Mouse (Mus musculus) spleen, adult 2 months (tissue): ENCODE measurements at regions not wholly inside any gene's neighbourhood (a gene's known extent, or its start where the extent isn't known, plus 50 kb on each side); places are given as distances from the start of the nearest gene placed in this dataset.

Experiments used
- DNase-seq, 2 experiments: peaks; one replicate each; pipeline versions ENCODE4 v3.0.0 to v3.0.0-alpha.2; 2012 to 2021; ENCODE audit warnings: low spot score in 2 of 2, low read depth in 1 of 2
- H3K27ac ChIP-seq: fragments of 200-500 bp; 2 replicates; pipeline ENCODE4 v1.5.1; 2012; ENCODE audit warnings: low read length, inconsistent platforms; ENCODE audit not compliant: insufficient read depth
- H3K27me3 ChIP-seq: fragments of 200-500 bp; 2 replicates; pipeline ENCODE4 v1.6.1; 2012; ENCODE audit warnings: mild to moderate bottlenecking, moderate library complexity, low read length, inconsistent platforms; ENCODE audit not compliant: control insufficient read depth, insufficient read depth
- H3K36me3 ChIP-seq: fragments of 200-500 bp; 2 replicates; pipeline ENCODE4 v1.6.1; 2012; ENCODE audit warnings: mild to moderate bottlenecking, low read length, inconsistent platforms; ENCODE audit not compliant: control insufficient read depth, insufficient read depth
- H3K4me1 ChIP-seq: fragments of 200-500 bp; 2 replicates; pipeline ENCODE4 v1.6.1; 2011; ENCODE audit warnings: inconsistent platforms; ENCODE audit not compliant: control insufficient read depth, insufficient read depth, insufficient read length
- H3K4me3 ChIP-seq: fragments of 200-500 bp; 2 replicates; pipeline ENCODE4 v1.5.1; 2011; ENCODE audit warnings: mild to moderate bottlenecking, inconsistent platforms; ENCODE audit not compliant: insufficient read depth, insufficient read length; ENCODE audit errors: extremely low read depth
- CTCF ChIP-seq: fragments of 200-500 bp; IDR thresholded peaks from 2 replicates; pipeline ENCODE4 v1.5.1; 2011; ENCODE audit warnings: mild to moderate bottlenecking, inconsistent platforms; ENCODE audit not compliant: insufficient read depth, insufficient read length, insufficient replicate concordance; ENCODE audit errors: extremely low read depth
- POLR2A ChIP-seq: fragments of 200-500 bp; IDR thresholded peaks from 2 replicates; pipeline ENCODE4 v1.6.1; 2011; ENCODE audit warnings: low read depth, low read length, inconsistent platforms
- WGBS: fragments of 180-500 bp; shearing (Covaris S2); methylation state at CpG from one replicate; pipeline ENCODE4 v1.1.7; 2018; 5-methylcytosine and 5-hydroxymethylcytosine counted together

- no peaks in the 10 kb centered on the region for H3K36me3 ChIP-seq
- H3K4me1 ChIP-seq: peaks cover 4% of the 10 kb centered on the region; the same call in 1 of the 2 replicates
- no peak overlapping the region for H3K27ac ChIP-seq
- no peak for DNase-seq
- 72% methylated on average over 2 of the region's 2 CpGs for WGBS
- TF ChIP-seq POLR2A (no peak), CTCF (no peak)
- H3K27me3 ChIP-seq: no peaks in the 10 kb centered on the region
- H3K4me3 ChIP-seq: no peak overlapping the region
These were observed 165.5 kb upstream of the Lrig1 start for GRCm38 (mm10) chr6:94865498-94865897.

- DNase-seq: peak; percentile 29 to 55
- Histone ChIP-seq H3K4me1 (peaks cover 8% of the 10 kb centered on the region), H3K4me3 (peak overlapping the region; percentile 41), H3K27me3 (no peaks in the 10 kb centered on the region), H3K27ac (peak overlapping the region; percentile 79), H3K36me3 (no peaks in the 10 kb centered on the region)
- WGBS: 9% methylated on average over 5 of the region's 5 CpGs
- TF ChIP-seq POLR2A (no peak), CTCF (no peak)
These were observed 158.2 kb upstream of the Lrig1 start for GRCm38 (mm10) chr6:94858121-94858621.

- no peak for DNase-seq
- Histone ChIP-seq H3K27me3 (no peaks in the 10 kb centered on the region), H3K27ac (no peak overlapping the region), H3K4me3 (no peak overlapping the region), H3K4me1 (no peaks in the 10 kb centered on the region), H3K36me3 (no peaks in the 10 kb centered on the region)
- WGBS: 73% methylated on average over 5 of the region's 5 CpGs
- no peak for TF ChIP-seq POLR2A
- no peak for TF ChIP-seq CTCF
These were observed 150.2 kb upstream of the Lrig1 start for GRCm38 (mm10) chr6:94850121-94850520.

- Histone ChIP-seq H3K36me3 (no peaks in the 10 kb centered on the region), H3K4me1 (no peaks in the 10 kb centered on the region), H3K27ac (no peak overlapping the region), H3K27me3 (no peaks in the 10 kb centered on the region), H3K4me3 (no peak overlapping the region)
- WGBS: 81% methylated on average over 3 of the region's 3 CpGs
- TF ChIP-seq CTCF: no peak
- TF ChIP-seq POLR2A: no peak
- no peak for DNase-seq
These were observed 149.6 kb upstream of the Lrig1 start for GRCm38 (mm10) chr6:94849533-94849932.

GRCm38 (mm10) chr6:94848437-94848836, 148.5 kb upstream of the Lrig1 start:
- TF ChIP-seq POLR2A (no peak), CTCF (no peak)
- DNase-seq: no peak
- H3K27me3 ChIP-seq: no peaks in the 10 kb centered on the region
- WGBS: 81% methylated on average over 1 of the region's 1 CpGs
- H3K4me3 ChIP-seq: no peak overlapping the region
- no peaks in the 10 kb centered on the region for H3K4me1 ChIP-seq
- no peaks in the 10 kb centered on the region for H3K36me3 ChIP-seq
- no peak overlapping the region for H3K27ac ChIP-seq

- Histone ChIP-seq H3K27ac (no peak overlapping the region), H3K27me3 (no peaks in the 10 kb centered on the region), H3K4me3 (no peak overlapping the region), H3K36me3 (no peaks in the 10 kb centered on the region), H3K4me1 (no peaks in the 10 kb centered on the region)
- no peak for DNase-seq
- WGBS: 85% methylated on average over 6 of the region's 6 CpGs
- TF ChIP-seq POLR2A: no peak
- no peak for TF ChIP-seq CTCF
These were observed 145.9 kb upstream of the Lrig1 start for GRCm38 (mm10) chr6:94845821-94846220.

- no peaks in the 10 kb centered on the region for H3K36me3 ChIP-seq
- TF ChIP-seq CTCF (no peak), POLR2A (no peak)
- WGBS: 93% methylated on average over 9 of the region's 9 CpGs
- H3K27me3 ChIP-seq: no peaks in the 10 kb centered on the region
- DNase-seq: no peak
- no peaks in the 10 kb centered on the region for H3K4me1 ChIP-seq
- no peak overlapping the region for H3K27ac ChIP-seq
- no peak overlapping the region for H3K4me3 ChIP-seq
These were observed 142.9 kb upstream of the Lrig1 start for GRCm38 (mm10) chr6:94842856-94843255.
